Mouse (Mus musculus) urinary bladder, postnatal 4 days (tissue): Measurements from ENCODE around the gene Lrrc71.
A peak's percentile ranks its signal among the peaks of the same experiment; 100 is the strongest.

Experiments used
- DNase-seq, 2 experiments: peaks; one replicate each; pipeline ENCODE4 v3.0.0; 2021 to 2022; ENCODE audit warnings: low spot score in 2 of 2

The Lrrc71 gene

DNA sequence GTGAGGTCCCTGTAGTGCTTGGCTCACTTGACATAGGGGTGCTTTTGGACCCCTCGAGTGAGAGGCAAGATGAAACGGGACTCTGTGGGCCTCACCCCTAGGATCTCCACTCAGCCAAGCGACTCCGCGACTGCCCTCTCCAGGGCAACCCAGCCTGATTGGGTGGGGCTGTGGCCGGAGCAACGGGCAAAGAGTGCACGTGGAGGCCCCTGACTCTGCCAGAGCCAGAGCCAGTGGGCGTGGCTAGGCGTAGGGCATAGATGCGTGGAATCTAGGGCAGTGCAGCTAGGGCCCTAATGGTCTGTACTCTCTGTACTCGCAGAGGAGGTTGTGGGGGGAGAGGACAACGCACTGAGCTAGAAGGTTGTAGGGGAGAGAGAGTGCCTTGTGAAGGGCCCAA lies at the start of gene Lrrc71:
Gene Lrrc71, minus strand, starts transcription at position 195 of the 400 bp plus-strand sequence.
- DNase-seq: no peak

DNA sequence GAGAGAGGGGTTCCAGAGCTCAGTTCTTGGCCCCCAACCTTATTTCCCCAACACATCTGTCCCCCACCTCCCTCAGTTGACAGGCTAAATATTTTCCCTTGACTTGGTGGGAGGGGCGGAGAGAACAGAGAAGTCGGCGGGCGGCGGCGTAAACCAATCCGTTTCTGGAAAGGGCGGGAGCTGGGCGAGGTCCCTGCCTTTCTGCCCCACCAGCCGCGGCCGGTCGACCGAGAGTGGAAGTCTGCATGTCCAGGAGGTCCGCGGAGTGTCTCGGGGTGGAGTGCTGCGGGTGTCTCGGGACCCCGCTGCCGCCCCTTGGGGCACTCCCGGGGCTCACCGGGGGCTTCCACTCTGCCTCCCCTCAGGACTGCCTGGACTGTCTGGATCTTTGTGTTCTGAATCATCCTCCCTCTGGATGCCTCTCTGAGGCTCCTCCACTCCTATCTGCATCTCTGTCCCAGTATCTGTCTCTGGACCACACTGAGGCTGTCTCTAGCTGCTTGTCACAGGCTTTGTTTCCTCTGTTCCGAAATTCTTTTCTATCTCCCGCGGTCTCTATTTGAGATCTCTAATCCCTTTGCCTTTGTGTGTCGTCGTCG lies 48.4 kb upstream of the Lrrc71 start, which contains the start of gene Insrr:
Gene Insrr, plus strand, starts transcription at position 216 of the 599 bp plus-strand sequence.
- no peak for DNase-seq

DNA sequence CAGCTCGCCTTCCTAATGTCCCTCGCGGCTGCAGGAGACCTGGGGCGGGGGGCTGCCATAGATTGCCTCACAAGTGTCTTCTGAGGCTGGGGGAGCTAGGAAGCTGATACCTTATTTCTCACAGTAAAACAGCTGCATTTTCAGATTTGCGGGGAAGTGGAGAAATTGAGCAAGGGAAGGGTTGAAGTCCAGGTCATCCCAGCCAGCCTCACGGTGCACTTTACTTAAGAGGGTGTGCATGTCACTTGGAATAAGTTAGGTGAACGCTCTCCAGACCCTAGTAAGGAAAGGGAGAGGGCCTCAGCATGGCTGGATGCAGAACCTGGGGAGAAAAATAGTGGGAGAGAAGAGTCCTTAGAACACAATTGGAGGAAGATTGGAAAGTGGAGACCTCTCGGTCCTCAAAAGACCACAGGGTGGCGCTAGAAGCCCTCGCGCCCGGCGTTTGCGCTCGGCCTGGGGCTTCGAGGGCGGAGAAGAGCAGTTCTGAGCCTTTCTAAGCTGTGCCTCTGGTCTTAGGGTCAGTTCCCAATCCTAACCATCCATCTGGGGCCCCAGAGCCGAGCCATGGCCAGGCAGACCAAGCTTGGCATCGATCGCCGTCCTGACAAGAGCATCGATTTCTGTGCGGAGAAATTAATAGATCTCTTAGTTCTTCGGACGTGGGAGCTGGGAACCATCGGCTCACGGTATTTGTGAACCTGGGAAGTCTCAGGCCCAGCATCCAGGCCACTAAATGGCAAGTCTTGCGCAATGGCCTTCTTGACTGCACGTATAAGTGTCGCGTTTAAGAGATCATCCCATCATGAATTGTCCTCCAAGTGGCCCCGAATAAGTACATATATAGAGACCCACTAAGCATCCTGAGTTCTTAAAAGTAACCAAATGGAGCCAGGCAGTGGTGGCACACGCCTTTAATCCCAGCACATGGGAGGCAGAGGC lies 47.2 kb upstream of the Lrrc71 start:
- peak; percentile 60 to 74 for DNase-seq

DNA sequence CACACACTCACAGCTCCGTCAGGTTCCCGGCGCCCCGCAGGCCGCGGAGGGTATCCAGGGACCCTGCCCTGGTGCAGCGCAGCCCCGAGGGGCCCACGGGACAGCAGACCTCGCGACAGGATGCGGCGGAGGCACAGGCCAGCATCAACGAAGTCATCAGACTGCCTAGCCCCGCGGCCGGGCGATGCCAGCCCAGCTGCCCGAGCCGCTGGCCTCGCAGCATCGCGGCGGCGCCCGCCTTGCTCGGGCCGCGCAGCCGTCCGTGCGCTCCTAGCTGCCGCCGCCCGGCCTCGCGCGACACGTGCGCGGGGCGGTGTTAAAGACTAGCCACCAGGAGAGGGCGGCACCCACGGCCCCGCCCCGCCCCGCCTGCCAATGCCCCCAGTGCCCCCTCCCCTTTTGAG lies 46.5 kb upstream of the Lrrc71 start, which contains the start of gene Ntrk1:
Gene Ntrk1, minus strand, starts transcription at position 241 of the 404 bp plus-strand sequence.
- DNase-seq: no peak

DNA sequence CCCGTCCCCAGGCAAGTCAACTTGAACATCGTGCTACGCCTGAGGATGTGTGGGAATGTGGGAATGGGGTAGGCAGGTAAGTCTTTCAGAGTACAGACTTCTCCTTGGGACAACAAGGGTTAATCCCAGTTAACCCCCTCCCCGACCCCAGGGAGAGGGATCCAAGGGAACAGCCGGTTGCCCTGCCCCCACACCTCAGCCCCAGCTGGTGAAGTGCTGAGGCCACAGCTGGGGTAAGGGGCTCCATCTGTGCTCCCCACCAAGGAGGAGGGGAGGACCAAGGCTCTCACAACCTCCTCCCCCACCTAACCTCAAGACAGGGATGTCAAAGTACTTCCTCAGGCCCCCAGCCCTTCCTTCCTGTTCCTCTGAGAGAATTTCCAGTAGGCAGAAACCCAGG lies 41.3 kb upstream of the Lrrc71 start:
- no peak for DNase-seq

DNA sequence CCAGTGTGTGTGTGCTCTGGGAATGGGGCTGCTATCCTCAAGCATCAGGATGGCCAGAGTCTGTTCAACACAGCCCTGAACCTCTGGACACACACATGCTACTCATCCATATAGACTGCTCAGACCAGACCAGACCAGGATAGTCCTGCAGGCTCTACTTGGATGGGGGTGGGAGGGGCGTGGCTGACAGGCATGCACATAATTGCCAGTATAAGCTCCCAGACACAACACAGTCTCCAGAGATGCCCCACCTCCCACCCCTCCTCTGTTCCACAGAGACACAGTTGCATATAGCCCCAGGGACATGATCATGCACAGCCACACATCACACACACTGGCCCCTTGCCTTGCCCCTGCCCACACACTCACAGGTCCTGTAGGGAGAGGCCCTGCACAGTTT lies 40.8 kb upstream of the Lrrc71 start:
- DNase-seq: no peak

DNA sequence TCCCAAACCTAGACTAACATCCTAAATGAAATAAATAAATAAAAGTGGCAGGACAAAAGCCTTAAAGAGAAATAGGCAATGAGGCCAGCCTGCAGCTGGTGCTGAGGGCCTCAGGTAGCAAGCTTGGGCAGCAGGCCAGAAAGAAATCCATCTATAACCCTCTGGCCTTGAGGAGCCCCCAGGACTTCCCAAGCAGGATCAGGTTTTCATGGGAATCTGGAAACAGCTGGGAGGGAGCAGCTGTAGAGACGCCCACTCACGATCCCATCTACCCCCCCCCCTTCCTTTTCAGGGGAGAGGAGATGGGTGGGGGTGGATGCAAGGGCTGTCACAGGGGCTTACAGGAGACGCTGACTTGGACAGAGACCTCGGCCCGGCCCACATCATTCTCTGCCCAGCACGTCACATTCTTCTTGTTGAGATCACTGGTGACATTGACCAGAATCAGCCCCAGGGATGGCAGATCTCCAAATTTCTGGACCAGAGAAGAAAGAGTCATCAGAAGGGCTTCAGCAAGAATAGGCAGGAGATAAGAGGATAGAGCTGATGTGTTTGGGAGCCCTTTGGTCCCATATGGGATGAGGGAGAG lies 37.3 kb upstream of the Lrrc71 start:
- DNase-seq: no peak

DNA sequence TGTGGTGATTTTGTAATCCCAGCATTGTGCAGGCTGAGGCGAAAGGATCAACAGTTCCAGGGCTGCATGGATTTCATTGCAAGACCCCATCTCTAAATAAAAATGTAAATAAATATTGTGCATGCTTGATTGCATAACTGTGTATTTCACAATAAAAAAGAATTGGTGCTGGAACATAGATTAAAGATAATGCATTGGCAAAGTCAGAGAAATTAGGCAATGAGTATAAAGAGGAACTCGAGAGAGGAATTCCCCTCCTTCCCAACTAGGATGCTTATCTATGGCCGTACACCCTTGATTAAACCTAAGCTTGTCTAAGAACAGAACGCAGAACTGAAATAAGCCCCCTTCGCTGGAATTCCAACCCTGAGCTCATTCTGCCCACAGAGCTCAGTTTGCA lies 36.7 kb upstream of the Lrrc71 start:
- DNase-seq: no peak

DNA sequence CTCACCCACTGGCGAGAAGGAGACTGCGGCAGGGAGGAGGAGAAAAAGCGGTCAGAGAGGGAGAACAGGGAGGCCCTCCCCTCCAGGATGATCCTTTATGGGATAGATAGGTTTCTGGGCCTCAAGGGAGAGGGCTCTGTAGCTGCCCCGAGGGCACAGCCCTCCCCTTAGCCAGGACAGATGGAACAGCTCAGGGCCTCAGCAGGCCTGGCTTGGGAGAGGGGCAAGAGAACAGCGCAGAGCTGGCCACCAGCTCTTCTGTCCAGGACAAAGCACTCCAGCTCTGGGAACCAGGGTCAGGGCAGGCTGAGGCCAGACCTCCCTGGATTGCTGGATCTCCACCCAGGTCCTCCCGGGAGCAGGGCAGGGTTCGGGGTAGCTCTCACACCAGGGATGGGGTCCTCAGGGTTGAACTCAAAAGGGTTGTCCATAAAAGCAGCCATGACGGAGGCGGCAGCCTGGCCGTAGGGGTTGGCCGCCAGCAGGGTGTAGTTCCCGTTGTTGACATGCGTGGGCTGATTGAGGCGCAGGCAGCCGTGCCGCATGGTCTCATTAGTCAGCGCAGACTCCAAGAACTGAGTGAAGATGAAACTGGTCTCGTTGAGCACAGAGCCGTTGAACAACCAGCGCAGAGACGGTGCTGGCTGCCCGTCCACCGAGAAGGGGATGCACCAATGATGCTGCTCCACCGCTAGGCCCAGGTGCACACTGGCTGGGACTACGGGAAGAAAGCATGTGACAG lies 35.0 kb upstream of the Lrrc71 start:
- no peak for DNase-seq

DNA sequence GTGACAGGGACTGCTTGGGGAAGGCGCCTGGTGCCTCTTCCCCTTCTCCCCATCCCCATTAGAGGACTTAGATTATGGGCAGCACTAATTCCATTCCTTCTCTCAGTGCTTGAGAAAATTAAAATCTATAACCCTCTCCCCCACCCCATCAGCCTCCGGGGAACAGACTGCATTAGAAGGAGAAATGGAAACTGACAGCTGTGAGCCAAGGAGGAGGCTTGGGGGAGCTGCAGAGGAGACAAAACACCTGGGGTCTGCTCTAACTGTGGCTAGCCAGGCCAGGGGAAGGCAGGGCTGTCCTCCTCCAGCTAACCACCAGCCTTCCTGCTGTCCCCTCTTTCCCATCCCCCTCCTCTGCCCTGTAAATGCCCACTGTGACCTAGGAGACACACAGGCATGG lies 30.7 kb upstream of the Lrrc71 start:
- DNase-seq: no peak

DNA sequence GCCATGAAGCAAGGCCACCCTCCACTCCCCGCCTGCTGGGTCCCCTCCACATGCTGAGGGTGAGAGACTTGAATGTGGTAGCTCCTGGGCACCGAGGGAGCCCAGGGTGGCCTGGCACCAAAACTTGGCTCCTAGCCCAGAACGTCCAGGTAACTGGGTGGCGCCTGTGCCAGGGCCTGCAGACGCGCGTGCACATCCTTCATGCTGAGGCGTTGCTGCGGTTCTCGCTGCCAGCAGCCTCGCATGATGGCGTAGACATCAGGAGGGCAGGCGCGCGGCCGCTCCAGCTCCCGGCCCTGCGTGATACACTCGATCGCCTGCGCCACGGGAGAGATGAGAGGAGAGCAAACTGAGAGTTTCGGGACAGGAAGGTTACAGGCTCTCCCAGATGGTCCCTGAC lies 29.9 kb upstream of the Lrrc71 start:
- no peak for DNase-seq

DNA sequence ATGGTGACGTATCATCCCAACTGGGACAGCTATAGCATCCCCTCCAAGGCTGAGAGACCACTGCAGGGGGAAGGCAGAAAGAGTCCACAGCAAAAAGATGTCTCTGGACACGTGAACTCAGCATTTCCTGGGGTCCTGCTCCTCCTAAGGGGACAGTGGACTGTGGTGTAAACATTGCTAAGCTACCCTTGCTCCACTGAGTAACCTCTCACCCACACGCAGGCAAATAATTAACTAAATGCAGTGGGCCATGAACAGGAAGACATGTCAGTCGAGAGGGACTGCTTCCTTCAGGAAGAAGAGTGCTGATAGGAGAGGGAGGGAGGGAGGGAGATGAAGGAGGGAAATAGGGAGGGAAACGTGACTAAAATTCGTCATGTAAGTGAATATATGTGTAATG lies 22.7 kb upstream of the Lrrc71 start:
- DNase-seq: no peak

DNA sequence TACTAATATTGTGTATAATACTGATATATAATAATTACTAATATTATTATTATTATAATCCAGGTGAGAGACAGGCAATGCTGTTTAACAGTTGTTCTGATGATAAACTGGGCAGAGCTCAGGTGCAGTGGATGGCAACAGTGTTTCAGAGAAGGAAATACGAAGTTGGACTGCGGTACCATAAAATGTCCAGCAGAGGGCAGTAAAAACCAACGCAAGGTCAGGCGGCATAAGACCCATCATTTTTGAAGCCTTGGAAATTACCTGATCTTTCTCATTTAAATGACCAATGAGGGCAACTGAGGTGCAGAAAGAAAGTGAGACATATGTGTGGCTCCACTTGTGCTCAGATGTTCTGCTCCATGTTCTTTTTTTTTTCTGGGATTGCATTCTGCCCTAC lies 21.9 kb upstream of the Lrrc71 start:
- DNase-seq: no peak

DNA sequence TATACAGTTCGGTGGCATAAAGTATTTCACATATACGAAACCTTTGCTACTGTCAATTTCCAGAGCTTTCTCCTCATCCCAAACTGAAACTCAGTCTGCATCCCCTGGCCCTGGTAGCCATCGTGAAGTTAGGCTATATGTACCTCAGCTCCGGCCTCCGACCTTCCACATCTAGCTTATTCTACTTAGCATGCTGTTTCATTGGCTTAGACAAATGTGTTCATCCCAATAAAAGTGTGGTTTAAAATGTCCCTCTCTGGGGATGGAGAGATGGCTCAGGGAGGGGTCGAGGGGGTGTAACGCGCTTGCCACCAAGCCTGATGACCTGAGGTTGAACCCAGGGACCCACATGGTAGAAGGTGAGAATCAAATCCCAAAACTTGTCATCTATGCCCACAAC lies 21.1 kb upstream of the Lrrc71 start:
- no peak for DNase-seq

DNA sequence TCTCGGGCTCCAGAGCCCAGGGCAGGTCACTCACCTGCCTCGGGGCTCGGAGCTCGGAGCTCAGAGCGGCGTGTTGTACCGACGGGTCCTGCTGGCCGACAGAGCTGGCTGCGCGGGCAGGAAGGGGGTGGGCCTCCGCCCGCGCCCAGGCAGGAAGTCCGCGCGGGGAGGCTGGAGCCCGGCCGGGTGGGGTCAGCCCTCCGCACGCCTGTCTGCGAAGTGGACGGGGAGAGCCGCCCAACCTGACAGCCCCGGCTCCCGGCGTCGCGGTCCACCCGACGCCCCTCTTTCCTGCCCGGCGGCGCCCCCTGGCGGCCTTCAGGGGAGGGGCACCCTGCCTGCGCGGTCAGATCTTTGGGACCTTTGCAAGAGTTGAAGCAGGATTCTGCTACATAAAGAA lies 20.4 kb upstream of the Lrrc71 start:
- peak; percentile 87 to 90 for DNase-seq

DNA sequence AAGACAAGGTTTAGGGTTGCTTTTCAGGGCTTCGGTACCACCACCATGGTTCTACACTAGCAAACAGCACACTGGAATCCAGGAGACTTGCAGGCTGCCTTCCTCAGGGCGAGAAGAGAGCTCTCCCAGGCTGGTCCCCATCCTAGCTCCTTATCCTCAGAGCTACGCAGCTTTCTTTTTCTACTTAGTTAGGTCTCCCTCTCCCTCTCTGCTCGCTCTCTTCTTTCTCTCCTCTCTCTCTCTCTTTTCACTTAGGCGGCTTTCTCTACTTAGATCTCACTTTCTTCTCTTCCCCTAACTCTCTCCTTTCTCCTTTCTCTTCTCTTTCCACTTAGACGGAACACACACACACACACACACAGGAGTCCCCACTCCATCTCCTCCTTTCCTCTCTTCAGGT lies 20.0 kb upstream of the Lrrc71 start:
- no peak for DNase-seq

DNA sequence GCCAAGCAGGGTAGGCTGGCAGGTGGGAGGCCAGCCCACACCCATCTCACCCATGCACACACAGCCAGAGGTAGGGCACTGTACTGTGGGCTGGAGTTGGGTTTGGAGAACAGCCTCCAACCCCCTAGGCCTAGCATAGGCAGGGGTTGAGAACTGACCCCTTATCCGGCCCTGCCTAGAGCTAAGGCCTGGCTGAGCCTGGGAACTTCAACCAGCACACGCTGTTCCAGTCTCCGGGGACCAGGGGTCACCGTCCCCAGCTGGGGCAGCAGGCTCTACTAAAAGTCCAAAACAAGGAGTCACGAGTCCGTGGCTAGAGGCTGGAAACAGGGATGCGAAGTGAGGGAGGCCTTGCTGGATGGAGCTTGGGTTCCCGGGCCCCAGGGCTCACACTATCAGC lies 19.3 kb upstream of the Lrrc71 start:
- no peak for DNase-seq

DNA sequence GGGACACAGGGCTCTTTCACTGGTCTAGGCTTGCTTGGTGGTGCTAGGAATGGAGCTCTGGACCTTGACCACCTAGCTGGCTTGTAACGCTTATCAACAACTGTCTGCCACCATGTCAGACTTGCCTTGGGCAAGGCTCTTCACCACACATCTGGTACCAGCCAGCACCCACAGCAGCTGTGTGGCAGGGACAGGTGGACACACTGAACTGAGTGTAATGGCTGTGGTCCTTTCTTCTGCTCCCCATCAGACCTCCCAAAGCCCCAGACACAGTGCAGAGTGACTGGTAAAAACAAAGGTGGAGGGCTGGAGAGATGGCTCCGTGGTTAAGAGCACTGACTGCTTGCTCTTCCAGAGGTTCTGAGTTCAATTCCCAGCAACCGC lies 17.9 kb upstream of the Lrrc71 start:
- no peak for DNase-seq

DNA sequence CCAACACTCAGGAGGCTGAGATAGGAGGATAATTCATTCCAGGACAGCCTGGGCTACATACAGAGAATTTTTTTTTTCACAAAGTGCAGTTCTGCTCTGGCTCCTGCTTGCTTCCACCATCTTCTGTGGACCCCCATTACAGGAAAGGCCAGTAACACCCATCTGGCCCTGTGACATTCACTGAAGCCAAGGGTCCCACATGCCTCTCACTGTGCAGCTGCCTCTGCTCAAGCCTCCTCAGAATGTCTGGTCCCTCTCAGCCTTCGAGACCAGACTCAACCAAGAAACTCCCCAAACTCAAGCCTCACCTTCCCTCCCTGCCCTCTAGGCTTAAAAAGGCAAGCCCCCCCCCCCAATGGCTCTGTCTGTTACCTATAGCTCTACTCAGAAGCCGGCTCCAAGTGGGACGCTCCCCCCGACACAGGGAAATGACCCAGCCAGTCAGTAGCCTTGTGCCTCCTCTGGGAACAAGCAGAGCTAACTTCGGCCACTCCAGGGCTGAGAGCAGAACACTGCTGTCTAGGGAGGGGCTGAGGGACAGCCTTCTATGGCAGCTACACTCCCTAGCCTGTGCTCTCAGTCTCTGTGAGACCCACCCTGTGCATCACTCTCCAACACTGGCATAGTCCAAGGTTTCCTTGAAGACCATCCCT lies 17.3 kb upstream of the Lrrc71 start:
- DNase-seq: no peak

DNA sequence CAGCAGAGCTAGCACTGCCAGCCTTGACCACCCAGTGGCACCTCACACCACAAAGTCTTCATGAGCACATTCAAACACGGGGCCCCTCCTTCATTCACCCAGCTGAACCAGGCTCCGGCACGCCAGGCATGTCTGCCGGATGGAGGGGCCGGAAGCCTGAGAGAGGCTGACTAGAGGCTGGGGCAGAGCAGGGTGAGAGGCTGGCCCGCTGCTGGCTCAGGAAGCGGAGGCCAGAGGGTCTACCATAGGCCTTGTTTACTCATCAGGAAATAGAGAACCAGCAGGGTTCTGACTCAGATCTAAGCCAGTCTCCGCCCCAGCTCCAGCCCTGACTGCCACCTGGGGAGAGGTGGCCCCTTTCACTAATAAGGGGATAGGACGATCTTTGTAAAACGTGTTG lies 16.7 kb upstream of the Lrrc71 start:
- no peak for DNase-seq

DNA sequence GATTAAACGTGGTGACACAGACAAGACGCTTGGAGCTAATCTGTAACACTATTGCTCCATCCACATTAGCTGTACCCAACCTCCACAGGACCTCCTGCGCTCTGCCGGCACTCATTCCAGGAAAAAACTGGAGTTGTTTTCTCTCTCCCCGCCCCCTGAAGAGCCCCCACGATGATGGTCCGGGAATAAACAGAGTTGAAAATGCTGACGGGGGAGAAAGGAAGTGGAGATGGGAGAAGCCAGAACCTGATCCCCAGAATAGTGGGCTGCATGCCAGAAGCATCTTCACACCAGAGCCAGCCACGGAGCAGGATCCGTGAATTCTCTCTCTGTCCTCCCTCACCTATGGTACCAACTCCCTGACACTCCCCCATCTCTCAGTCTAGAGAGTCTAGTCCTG lies 16.1 kb upstream of the Lrrc71 start:
- DNase-seq: no peak
